Mouse (Mus musculus) neural tube, embryonic 12.5 days (tissue): ENCODE results near the gene Pomc. TPM values are rescaled to one million over a fixed set of nuclear protein-coding genes. Genes with fewer than 3 reads are reported as not detected.

Experiments used
- ATAC-seq: fragments of 200-750 bp; cut with Nextera tagmentation; 2 replicates; pipeline ENCODE4 v1.8.0; 2017; ENCODE audit warnings: low read depth, mild to moderate bottlenecking, moderate TSS enrichment, moderate library complexity; ENCODE audit not compliant: low FRiP score
- H3K27ac ChIP-seq: fragments of 300-500 bp; sonication (generic); 2 replicates; pipeline ENCODE4 v1.5.1; 2016
- H3K27me3 ChIP-seq: fragments of 300-500 bp; sonication (generic); replicated peaks from 2 replicates; pipeline ENCODE4 v1.6.1; 2016; ENCODE audit warnings: mild to moderate bottlenecking
- H3K36me3 ChIP-seq: fragments of 300-500 bp; sonication (generic); 2 replicates; pipeline ENCODE4 v1.6.1; 2016; ENCODE audit warnings: mild to moderate bottlenecking
- H3K4me1 ChIP-seq: fragments of 300-500 bp; sonication (generic); 2 replicates; pipeline ENCODE4 v1.6.1; 2016
- H3K4me2 ChIP-seq: fragments of 300-500 bp; sonication (generic); replicated peaks from 2 replicates; pipeline ENCODE4 v1.6.1; 2016; ENCODE audit warnings: mild to moderate bottlenecking
- H3K4me3 ChIP-seq: fragments of 300-500 bp; sonication (generic); 2 replicates; pipeline ENCODE4 v1.5.1; 2016
- H3K9ac ChIP-seq: fragments of 300-500 bp; sonication (generic); 2 replicates; pipeline ENCODE4 v1.6.1; 2016; ENCODE audit warnings: mild to moderate bottlenecking
- H3K9me3 ChIP-seq: fragments of 300-500 bp; sonication (generic); 2 replicates; pipeline ENCODE4 v1.6.1; 2016; ENCODE audit warnings: mild to moderate bottlenecking
- WGBS: fragments of 180-500 bp; shearing (Covaris S2); methylation state at CpG from one replicate; pipeline ENCODE4 v1.1.7; 2016; 5-methylcytosine and 5-hydroxymethylcytosine counted together
- polyA plus RNA-seq: library from polyadenylated mRNA; unstranded; fragments of >200 nt; fragmentation: Nextera tagmentation; extraction: Ambion mirVana; gene quantifications from 2 replicates; pipeline ENCODE4 v1.2.1, GENCODE M21; 2016

The Pomc gene
- 5.5 and 6.6 TPM in 2 replicates for polyA plus RNA-seq

GRCm38 (mm10) chr12:3954651-3955050 is at the start of gene Pomc:
Pomc (plus strand) TSS chr12:3954951.
- WGBS, result 23% methylated on average over 22 of the region's 22 CpGs

DNA sequence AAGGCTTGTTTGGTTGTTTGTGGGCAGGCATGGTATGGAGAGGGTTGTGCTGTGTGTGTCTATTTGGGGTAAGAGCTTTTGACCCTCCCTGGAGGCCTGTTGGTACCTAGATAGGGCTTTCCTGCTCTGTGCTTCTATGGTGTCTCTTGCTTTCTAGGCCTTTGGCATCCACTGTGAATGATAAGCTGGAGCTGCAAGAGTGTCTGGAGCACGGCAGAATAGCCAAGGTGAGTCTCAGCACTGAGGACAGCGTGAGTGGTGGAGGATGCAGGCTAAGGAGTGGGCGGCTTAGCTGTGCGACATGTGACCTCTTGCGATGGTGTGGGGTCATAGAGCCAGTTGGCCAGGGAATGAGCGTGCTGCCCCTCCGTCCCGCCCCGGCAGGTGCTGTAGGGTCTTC is 49.3 kb upstream of the Pomc start:
- Histone ChIP-seq H3K9me3 (no peaks in the 10 kb centered on the region), H3K27me3 (no peaks in the 10 kb centered on the region), H3K4me2 (no peak overlapping the region), H3K9ac (no peak overlapping the region), H3K4me3 (no peak overlapping the region), H3K27ac (no peak overlapping the region), H3K36me3 (peaks cover 85% of the 10 kb centered on the region), H3K4me1 (no peaks in the 10 kb centered on the region)
- WGBS, result 93% methylated on average over 9 of the region's 9 CpGs
- no peak for ATAC-seq

More at GRCm38 (mm10) chr12:3954651-3955050, at the start of gene Pomc:
- Histone ChIP-seq H3K27me3 (peaks cover 19% of the 10 kb centered on the region), H3K27ac (no peak within 1 kb of the TSS), H3K9ac (no peak within 1 kb of the TSS), H3K9me3 (no peaks in the 10 kb centered on the region), H3K4me3 (no peak within 1 kb of the TSS), H3K4me2 (no peak within 1 kb of the TSS), H3K4me1 (no peaks in the 10 kb centered on the region), H3K36me3 (no peaks in the 10 kb centered on the region)
- ATAC-seq, result no peak

DNA sequence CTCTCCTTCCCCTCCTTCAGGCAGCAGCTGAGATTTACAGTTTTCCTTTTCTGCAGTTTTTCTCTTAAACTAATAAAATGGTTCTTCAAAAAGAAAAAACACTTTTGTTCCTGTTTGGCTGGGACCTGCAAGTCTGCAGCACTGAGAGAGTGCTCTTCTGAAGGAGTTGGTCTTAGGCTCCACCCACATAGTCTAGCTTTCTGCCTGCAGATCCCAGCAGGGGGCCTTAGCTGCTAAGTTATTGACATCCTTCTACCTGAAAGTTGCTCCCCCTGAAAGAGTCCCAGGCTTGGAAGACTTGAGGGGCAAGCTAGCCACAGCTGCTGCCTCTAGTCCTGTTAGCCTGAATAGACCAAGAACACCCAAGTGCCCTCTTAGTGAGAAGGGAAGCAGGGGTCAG is 48.4 kb upstream of the Pomc start:
- no peak overlapping the region for H3K4me3 ChIP-seq
- H3K27ac ChIP-seq, result no peak overlapping the region
- H3K9me3 ChIP-seq, result no peaks in the 10 kb centered on the region
- H3K27me3 ChIP-seq, result no peaks in the 10 kb centered on the region
- no peaks in the 10 kb centered on the region for H3K4me1 ChIP-seq
- peaks cover 86% of the 10 kb centered on the region for H3K36me3 ChIP-seq
- H3K9ac ChIP-seq, result no peak overlapping the region
- H3K4me2 ChIP-seq, result no peak overlapping the region
- no peak for ATAC-seq

DNA sequence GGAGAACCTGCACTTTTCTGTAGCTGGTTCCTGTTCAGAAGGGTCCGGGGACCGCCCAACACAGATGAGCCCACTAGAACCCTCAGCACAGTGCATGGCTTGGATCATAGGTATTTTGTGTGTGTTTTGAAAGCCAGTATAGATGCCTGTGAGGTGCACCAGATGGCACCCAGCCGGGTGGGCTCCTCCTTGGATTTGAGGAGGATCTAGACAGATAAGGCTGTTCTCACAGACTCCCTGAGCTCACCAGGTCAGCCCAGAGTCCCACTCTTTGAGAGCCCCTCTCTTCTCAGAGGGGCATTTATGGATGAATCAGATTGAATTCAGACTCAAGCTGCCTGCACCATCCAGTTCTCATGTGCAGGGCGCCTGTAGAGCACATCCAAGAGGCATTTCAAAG is 47.7 kb upstream of the Pomc start:
- Histone ChIP-seq H3K36me3 (peaks cover 79% of the 10 kb centered on the region), H3K9ac (no peak overlapping the region)

DNA sequence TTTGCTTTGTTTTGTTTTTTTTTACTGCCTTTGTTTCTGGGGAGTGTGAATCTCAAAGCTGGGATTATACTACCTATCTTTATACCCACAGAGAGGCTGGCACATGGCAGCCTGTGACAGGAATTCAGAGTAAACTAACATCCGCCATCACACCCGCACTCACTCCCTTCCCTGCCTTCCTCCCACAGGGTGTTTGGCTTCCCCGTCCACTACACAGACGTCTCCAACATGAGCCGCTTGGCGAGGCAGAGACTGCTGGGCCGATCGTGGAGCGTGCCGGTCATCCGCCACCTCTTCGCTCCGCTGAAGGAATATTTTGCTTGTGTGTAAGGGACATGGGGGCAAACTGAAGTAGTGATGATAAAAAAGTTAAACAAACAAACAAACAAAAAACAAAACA is 47.3 kb upstream of the Pomc start:
- Histone ChIP-seq H3K9me3 (no peaks in the 10 kb centered on the region), H3K4me3 (no peak overlapping the region), H3K36me3 (peaks cover 78% of the 10 kb centered on the region), H3K9ac (no peak overlapping the region), H3K27ac (no peak overlapping the region), H3K4me1 (no peaks in the 10 kb centered on the region), H3K4me2 (no peak overlapping the region), H3K27me3 (no peaks in the 10 kb centered on the region)
- ATAC-seq, result no peak
- WGBS, result 76% methylated on average over 13 of the region's 13 CpGs

More for the DNA sequence above, 47.7 kb upstream of the Pomc start:
- Histone ChIP-seq H3K4me1 (no peaks in the 10 kb centered on the region), H3K4me2 (no peak overlapping the region), H3K9me3 (no peaks in the 10 kb centered on the region), H3K4me3 (no peak overlapping the region), H3K27ac (no peak overlapping the region), H3K27me3 (no peaks in the 10 kb centered on the region)
- ATAC-seq, result no peak
- 86% methylated on average over 4 of the region's 4 CpGs for WGBS

- WGBS, result 73% methylated on average over 10 of the region's 10 CpGs
- no peaks in the 10 kb centered on the region for H3K4me1 ChIP-seq
- peaks cover 52% of the 10 kb centered on the region for H3K36me3 ChIP-seq
- H3K9ac ChIP-seq, result no peak overlapping the region
- ATAC-seq, result no peak
- H3K27ac ChIP-seq, result no peak overlapping the region
- H3K4me2 ChIP-seq, result no peak overlapping the region
- no peaks in the 10 kb centered on the region for H3K27me3 ChIP-seq
- no peaks in the 10 kb centered on the region for H3K9me3 ChIP-seq
- H3K4me3 ChIP-seq, result no peak overlapping the region
Measured at GRCm38 (mm10) chr12:3910466-3911093, 44.2 kb upstream of the Pomc start.

DNA sequence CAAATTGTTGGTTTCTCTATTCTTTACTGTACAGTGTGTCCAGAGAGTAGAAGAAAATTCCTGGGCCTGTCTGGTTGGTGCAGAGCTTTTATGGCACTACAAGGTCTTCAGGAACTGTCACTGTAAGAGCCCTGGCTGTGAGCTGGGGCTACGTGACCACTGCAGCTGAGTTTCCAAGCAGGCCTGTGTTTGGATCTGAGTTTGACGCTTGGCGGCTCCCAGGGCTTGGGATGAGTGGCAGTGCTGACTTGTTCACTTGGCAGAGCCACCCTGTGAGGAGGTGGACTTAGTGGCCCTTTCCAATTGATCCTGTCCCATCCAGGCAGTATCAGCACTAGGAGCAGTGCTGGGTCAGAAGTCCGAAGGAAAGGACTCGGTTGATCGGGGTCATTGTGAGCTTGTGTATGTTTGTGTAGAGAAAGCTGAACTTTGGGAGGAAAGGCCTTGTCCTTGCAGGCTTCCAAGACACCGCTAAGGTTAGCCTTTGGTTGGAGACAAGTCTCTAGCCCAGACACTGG is 42.9 kb upstream of the Pomc start:
- Histone ChIP-seq H3K4me3 (no peak overlapping the region), H3K27ac (no peak overlapping the region), H3K4me2 (no peak overlapping the region), H3K9ac (no peak overlapping the region), H3K4me1 (no peaks in the 10 kb centered on the region), H3K36me3 (peaks cover 39% of the 10 kb centered on the region), H3K9me3 (no peaks in the 10 kb centered on the region), H3K27me3 (no peaks in the 10 kb centered on the region)
- 94% methylated on average over 7 of the region's 7 CpGs for WGBS
- no peak for ATAC-seq

DNA sequence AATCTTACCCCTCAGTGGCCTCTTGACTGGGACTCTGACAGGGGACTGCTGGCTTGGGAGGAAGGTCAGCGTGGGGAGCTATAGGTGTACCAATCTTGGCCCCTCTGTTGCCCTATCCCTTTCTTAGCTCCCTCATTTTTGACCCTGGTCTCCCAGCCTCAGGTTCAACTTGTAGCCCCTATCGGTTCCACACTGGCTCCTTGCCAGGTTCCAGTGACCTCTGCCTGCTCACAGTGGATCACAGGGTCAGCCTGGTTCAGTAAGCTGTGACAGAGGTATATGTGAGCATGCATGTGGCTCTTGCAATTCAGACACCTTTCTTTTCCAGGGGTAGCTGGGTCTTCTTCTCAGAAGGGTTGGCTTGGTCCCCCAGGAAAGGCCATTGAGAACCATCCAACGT is 38.9 kb upstream of the Pomc start:
- Histone ChIP-seq H3K36me3 (0 out of 2 replicates have a peak, but pooled peaks cover 5% of the 10 kb centered on the region), H3K27me3 (no peaks in the 10 kb centered on the region)
- WGBS, result 89% methylated on average over 3 of the region's 3 CpGs

GRCm38 (mm10) chr12:3917668-3918341 is 36.9 kb upstream of the Pomc start:
- Histone ChIP-seq H3K4me1 (peaks cover 9% of the 10 kb centered on the region), H3K36me3 (no peaks in the 10 kb centered on the region), H3K4me3 (no peak overlapping the region), H3K27ac (no peak overlapping the region), H3K27me3 (no peaks in the 10 kb centered on the region), H3K9me3 (no peaks in the 10 kb centered on the region), H3K9ac (no peak overlapping the region), H3K4me2 (0 out of 2 replicates have a peak overlapping the region, but pooled peaks have one; percentile 1)
- peak; percentile 57 for ATAC-seq
- 23% methylated on average over 14 of the region's 14 CpGs for WGBS

More for the DNA sequence above, 38.9 kb upstream of the Pomc start:
- H3K9me3 ChIP-seq, result no peaks in the 10 kb centered on the region
- peaks cover 9% of the 10 kb centered on the region for H3K4me1 ChIP-seq
- H3K4me3 ChIP-seq, result no peak overlapping the region
- ATAC-seq, result no peak
- H3K9ac ChIP-seq, result no peak overlapping the region
- H3K27ac ChIP-seq, result no peak overlapping the region
- no peak overlapping the region for H3K4me2 ChIP-seq

GRCm38 (mm10) chr12:3918577-3918976 is 36.2 kb upstream of the Pomc start:
- 68% methylated on average over 3 of the region's 3 CpGs for WGBS
- H3K4me1 ChIP-seq, result peaks cover 9% of the 10 kb centered on the region
- no peak overlapping the region for H3K9ac ChIP-seq
- no peak overlapping the region for H3K4me2 ChIP-seq
- no peaks in the 10 kb centered on the region for H3K9me3 ChIP-seq
- no peak overlapping the region for H3K27ac ChIP-seq
- H3K27me3 ChIP-seq, result no peaks in the 10 kb centered on the region
- no peak overlapping the region for H3K4me3 ChIP-seq
- no peaks in the 10 kb centered on the region for H3K36me3 ChIP-seq
- ATAC-seq, result no peak

GRCm38 (mm10) chr12:3919423-3919822 is 35.3 kb upstream of the Pomc start:
- Histone ChIP-seq H3K36me3 (no peaks in the 10 kb centered on the region), H3K4me1 (peaks cover 9% of the 10 kb centered on the region), H3K9ac (no peak overlapping the region), H3K27ac (no peak overlapping the region), H3K4me3 (no peak overlapping the region), H3K4me2 (no peak overlapping the region), H3K9me3 (no peaks in the 10 kb centered on the region), H3K27me3 (no peaks in the 10 kb centered on the region)
- ATAC-seq, result no peak
- 83% methylated on average over 3 of the region's 3 CpGs for WGBS

- Histone ChIP-seq H3K36me3 (no peaks in the 10 kb centered on the region), H3K27ac (no peak overlapping the region), H3K4me1 (no peaks in the 10 kb centered on the region), H3K4me2 (no peak overlapping the region), H3K27me3 (no peaks in the 10 kb centered on the region), H3K9me3 (no peaks in the 10 kb centered on the region), H3K4me3 (no peak overlapping the region), H3K9ac (no peak overlapping the region)
- no peak for ATAC-seq
- WGBS, result 3% methylated on average over 1 of the region's 1 CpGs
Measured at GRCm38 (mm10) chr12:3926127-3926526, 28.6 kb upstream of the Pomc start.
